Mouse (Mus musculus) midbrain, embryonic 14.5 days (tissue): ENCODE results near the gene Ndst2. TPM values are rescaled to one million over a fixed set of nuclear protein-coding genes. Genes with fewer than 3 reads are reported as not detected.
"Not testable (repeated sequence)": the region's sequence is repeated elsewhere in the genome, so short reads cannot be mapped to it uniquely, and the experiment has no call there.

ENCODE experiments used
- ATAC-seq: fragments of 200-750 bp; cut with Nextera tagmentation; 2 replicates; pipeline ENCODE4 v1.8.0; 2017; ENCODE audit warnings: moderate number of reproducible peaks, moderate library complexity; ENCODE audit not compliant: low FRiP score, low TSS enrichment
- DNase-seq: peaks from one replicate; pipeline ENCODE4 v3.0.0-alpha.2; 2015
- H3K27ac ChIP-seq: fragments of 300-500 bp; sonication (generic); replicated peaks from 2 replicates; pipeline ENCODE4 v1.5.1; 2014; ENCODE audit warnings: mild to moderate bottlenecking, low read depth, low read length, moderate library complexity
- H3K27me3 ChIP-seq: fragments of 300-500 bp; sonication (generic); 2 replicates; pipeline ENCODE4 v1.6.1; 2014; ENCODE audit warnings: low read length, control low read depth, mixed read lengths; ENCODE audit not compliant: control insufficient read depth, insufficient read depth
- H3K36me3 ChIP-seq: fragments of 300-500 bp; sonication (generic); 2 replicates; pipeline ENCODE4 v1.6.1; 2014; ENCODE audit warnings: low read length, control low read depth; ENCODE audit not compliant: control insufficient read depth, insufficient read depth
- H3K4me1 ChIP-seq: fragments of 300-500 bp; sonication (generic); 2 replicates; pipeline ENCODE4 v1.6.1; 2014; ENCODE audit warnings: mild to moderate bottlenecking, antibody characterized with exemption, low read length, control low read depth; ENCODE audit not compliant: control insufficient read depth, insufficient read depth
- H3K4me2 ChIP-seq: fragments of 300-500 bp; sonication (generic); 2 replicates; pipeline ENCODE4 v1.6.1; 2014; ENCODE audit warnings: mild to moderate bottlenecking, low read length, moderate library complexity
- H3K4me3 ChIP-seq: fragments of 300-500 bp; sonication (generic); replicated peaks from 2 replicates; pipeline ENCODE4 v1.5.1; 2014; ENCODE audit warnings: low read depth, low read length
- H3K9ac ChIP-seq: fragments of 300-500 bp; sonication (generic); replicated peaks from 2 replicates; pipeline ENCODE4 v1.6.1; 2014; ENCODE audit warnings: mild to moderate bottlenecking, low read length, moderate library complexity
- H3K9me3 ChIP-seq: fragments of 300-500 bp; sonication (generic); 2 replicates; pipeline ENCODE4 v1.6.1; 2016; ENCODE audit warnings: low read length, control low read depth, mixed read lengths; ENCODE audit not compliant: control insufficient read depth
- WGBS: fragments of 180-500 bp; shearing (Covaris S2); extraction: QIAGEN DNeasy Blood & Tissue Kit; methylation state at CpG from one replicate; pipeline ENCODE4 v1.1.7; 2014; 5-methylcytosine and 5-hydroxymethylcytosine counted together
- polyA plus RNA-seq: library from polyadenylated mRNA; unstranded; fragments of >200 nt; fragmentation: Nextera tagmentation; extraction: Ambion mirVana; gene quantifications from 2 replicates; pipeline ENCODE4 v1.2.1, GENCODE M21; 2014

Gene Ndst2
- polyA plus RNA-seq, 1 experiment from 2014 or later = 20.5 TPM

DNA sequence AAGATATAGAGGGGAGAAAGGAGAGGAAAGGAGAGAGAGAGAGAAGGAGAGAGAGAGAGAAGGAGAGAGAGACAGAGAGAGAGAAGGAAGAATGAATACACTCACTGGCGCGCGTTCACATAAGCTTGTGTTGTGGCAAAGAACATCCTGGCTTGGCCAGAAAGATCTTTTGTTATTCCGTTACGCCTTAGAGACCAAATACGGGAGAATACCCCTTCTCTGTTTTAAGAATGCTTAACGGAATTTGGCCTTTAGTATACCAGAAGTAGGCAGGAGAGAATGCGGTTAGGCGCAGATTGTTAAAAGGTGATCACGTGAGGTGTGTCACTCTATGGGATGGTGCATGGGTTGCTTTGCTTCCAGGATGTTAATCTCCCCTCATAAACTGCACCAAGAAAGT lies 26.1 kb downstream of the Ndst2 start:
- peaks cover 44% of the 10 kb centered on the region for H3K36me3 ChIP-seq
- WGBS = 6% methylated on average over 10 of the region's 10 CpGs
- ATAC-seq (no peak), DNase-seq (no peak)
- no peaks in the 10 kb centered on the region for H3K27me3 ChIP-seq
- peak overlapping the region; percentile 97 for H3K4me3 ChIP-seq
- peak overlapping the region; percentile 97 for H3K9ac ChIP-seq
- peak overlapping the region; percentile 78 for H3K4me2 ChIP-seq
- peaks cover 23% of the 10 kb centered on the region for H3K4me1 ChIP-seq
- peak overlapping the region; percentile 90 for H3K27ac ChIP-seq
- H3K9me3 ChIP-seq = no peaks in the 10 kb centered on the region

DNA sequence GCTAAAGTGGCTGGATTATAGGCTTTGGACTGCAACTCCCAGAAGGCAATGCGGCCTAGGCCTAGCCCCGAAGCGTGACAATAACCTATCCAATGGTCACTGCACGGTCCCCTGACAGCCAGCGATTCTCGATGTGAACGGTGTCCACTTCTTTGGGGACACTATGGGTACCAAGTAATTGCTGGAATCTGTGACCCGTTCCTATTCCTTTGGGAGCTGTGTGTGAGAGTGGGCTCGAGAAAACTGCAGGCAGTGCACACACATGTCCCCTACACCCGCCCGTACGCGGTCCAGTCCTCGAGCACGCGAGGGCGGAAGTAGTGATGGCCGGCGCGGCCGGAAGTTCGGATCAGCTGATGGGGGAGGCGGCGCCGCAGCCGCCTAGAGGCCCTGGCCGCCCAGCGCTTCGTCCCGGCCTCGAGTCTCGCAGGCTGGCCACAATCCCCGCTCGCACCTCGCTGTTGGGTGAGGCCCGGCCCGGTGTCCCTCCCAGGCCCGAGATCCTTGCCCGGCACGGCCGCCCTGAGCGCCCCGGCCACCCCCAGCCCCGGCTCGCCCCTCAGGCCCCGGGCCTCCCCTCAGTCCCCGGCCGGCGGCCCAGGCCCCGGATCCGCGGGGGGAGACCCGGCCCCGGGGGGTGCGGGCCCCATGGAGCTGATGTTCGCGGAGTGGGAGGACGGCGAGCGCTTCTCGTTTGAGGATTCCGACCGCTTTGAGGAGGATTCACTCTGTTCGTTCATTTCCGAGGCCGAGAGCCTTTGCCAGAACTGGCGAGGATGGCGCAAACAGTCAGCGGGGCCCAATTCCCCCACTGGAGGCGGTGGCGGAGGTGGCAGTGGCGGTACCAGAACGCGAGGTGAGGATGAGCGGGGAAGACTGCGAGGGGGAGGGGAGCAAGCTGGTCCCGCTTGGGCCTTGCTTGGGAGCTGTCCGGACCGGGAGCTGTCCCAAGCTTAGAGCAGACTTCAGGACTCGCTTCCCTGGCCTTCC lies 26.9 kb downstream of the Ndst2 start, which contains the start of gene Zswim8:
TSS of gene Zswim8 (plus strand) at position 352 of the 990 bp plus-strand sequence.
- H3K9ac ChIP-seq = peak within 1 kb of the TSS; percentile 97

DNA sequence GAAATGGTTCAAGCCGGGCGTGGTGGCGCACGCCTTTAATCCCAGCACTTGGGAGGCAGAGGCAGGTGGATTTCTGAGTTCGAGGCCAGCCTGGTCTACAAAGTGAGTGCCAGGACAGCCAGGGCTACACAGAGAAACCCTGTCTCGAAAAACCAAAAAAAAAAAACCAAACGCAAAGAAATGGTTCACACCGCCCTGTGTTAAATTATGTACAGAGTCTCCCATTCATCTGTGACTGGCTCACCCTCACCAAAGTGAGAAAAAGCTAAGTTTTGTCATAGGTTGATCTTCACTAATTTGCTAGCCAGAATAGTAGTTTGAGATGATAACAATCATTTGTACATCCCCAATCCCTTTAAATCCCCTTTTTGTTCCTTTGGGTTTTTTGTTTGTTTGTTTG lies 30.9 kb downstream of the Ndst2 start:
- H3K9me3 ChIP-seq, DNase-seq, H3K27me3 ChIP-seq, ATAC-seq: not testable (repeated sequence)
- peak overlapping the region; percentile 73 for H3K4me2 ChIP-seq
- peak overlapping the region; percentile 86 for H3K27ac ChIP-seq
- peaks cover 39% of the 10 kb centered on the region for H3K4me1 ChIP-seq
- peaks cover 14% of the 10 kb centered on the region for H3K36me3 ChIP-seq
- H3K9ac ChIP-seq = peak overlapping the region; percentile 84
- WGBS = 15% methylated on average over 7 of the region's 8 CpGs
- peak overlapping the region; percentile 73 for H3K4me3 ChIP-seq

More for the DNA sequence above, 26.9 kb downstream of the Ndst2 start, which contains the start of gene Zswim8:
- peaks cover 37% of the 10 kb centered on the region for H3K36me3 ChIP-seq
- H3K4me3 ChIP-seq = peak within 1 kb of the TSS; percentile 97
- no peaks in the 10 kb centered on the region for H3K27me3 ChIP-seq
- peak within 1 kb of the TSS; percentile 90 for H3K27ac ChIP-seq
- ATAC-seq (peak; percentile 95), DNase-seq (peak; percentile 95)
- no peaks in the 10 kb centered on the region for H3K9me3 ChIP-seq
- H3K4me2 ChIP-seq = peak within 1 kb of the TSS; percentile 78
- WGBS = under 1% methylated on average over 80 of the region's 80 CpGs
- peaks cover 23% of the 10 kb centered on the region for H3K4me1 ChIP-seq

DNA sequence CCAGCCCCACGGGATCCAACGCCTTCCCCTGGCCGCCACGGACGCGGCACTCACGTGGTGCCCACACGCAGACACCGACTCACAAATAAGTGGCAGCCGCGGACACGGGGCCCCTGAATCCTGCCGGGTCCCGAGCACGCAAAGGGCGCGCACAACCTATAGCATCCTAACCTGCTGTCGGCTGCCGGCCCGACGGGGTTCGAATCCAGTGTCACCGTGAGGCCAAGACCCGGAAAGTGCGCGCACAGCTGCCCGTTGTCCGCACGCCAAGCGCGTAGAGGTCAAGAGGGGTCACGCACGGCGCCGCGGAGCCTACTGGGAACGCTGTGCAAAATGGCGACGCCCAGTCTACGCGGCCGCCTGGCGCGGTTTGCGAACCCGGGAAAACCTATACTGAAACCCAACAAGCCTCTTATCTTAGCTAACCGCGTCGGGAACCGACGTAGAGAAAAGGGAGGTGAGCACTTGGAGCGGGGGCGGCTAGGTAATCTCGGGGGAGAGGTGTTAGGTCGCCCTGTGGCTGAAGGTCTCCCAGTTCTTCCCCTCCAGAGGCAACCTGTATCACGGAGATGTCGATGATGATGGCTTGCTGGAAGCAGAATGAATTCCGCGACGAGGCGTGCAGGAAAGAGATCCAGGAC lies 31.5 kb downstream of the Ndst2 start, which contains the start of gene Chchd1:
TSS of gene Chchd1 (plus strand) at position 266 of the 641 bp plus-strand sequence.
- ATAC-seq = peak; percentile 68
- peak within 1 kb of the TSS; percentile 84 for H3K9ac ChIP-seq
- peak within 1 kb of the TSS; percentile 86 for H3K27ac ChIP-seq
- no peaks in the 10 kb centered on the region for H3K27me3 ChIP-seq
- peaks cover 16% of the 10 kb centered on the region for H3K36me3 ChIP-seq
- no peaks in the 10 kb centered on the region for H3K9me3 ChIP-seq
- peak within 1 kb of the TSS; percentile 73 for H3K4me2 ChIP-seq
- H3K4me3 ChIP-seq = peak within 1 kb of the TSS; percentile 73
- WGBS = under 1% methylated on average over 61 of the region's 61 CpGs
- H3K4me1 ChIP-seq = peaks cover 42% of the 10 kb centered on the region
- peak; percentile 93 for DNase-seq

DNA sequence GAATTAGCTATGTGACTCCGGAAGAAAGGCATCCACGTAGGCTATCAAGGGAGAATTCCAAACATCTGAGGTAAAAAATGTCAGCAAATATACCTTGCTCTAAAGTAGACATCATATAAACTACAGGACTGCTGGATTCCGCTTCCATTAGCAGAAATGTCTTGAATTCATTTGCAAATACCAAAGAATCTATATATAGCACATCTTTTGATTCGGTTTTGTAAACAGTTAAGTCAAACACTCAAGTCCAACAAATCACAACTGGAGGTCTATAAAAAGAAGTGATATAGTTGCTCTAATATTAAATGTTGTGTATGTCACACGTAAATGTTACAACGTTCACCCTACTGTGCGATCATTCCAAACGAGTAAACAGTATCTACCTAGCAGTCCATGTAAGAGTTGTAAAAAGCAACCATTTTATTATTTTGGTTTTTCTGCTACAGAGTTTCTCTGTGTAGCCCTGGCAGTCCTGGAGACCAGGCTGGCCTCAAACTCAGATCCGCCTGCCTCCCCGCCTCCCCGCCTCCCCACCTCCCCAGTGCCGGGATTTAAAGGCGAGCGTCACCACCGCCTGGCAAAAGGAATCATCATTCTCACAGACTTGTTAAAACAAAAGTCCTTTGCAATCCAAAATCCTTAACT lies 32.1 kb downstream of the Ndst2 start:
- 18% methylated on average over 15 of the region's 15 CpGs for WGBS
- peak overlapping the region; percentile 73 for H3K4me2 ChIP-seq
- H3K9me3 ChIP-seq = no peaks in the 10 kb centered on the region
- H3K9ac ChIP-seq = peak overlapping the region; percentile 84
- H3K27ac ChIP-seq = peak overlapping the region; percentile 86
- peaks cover 16% of the 10 kb centered on the region for H3K36me3 ChIP-seq
- no peaks in the 10 kb centered on the region for H3K27me3 ChIP-seq
- peaks cover 49% of the 10 kb centered on the region for H3K4me1 ChIP-seq
- no peak for DNase-seq
- 0 out of 2 replicates have a peak, but pooled peaks have one; percentile 6 for ATAC-seq
- H3K4me3 ChIP-seq = peak overlapping the region; percentile 73

DNA sequence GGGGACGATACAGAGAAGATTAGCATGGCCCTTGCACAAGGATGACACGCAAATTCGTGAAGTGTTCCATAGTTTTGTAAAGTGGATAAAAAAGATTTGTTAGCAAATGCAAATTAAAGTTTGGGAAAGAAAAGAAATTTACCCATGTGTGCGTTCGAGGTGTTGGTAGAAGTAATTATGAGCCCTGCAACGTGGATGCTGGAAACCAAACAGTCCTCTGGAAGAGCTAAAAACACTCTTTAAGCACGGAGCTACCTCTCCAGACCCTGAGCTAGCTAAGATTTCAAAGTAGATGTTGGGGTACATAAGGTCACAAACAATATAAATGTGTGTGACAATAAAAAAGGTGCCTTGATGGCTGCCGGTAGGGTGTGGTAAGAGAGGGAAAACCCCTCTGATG lies 32.8 kb downstream of the Ndst2 start:
- no peaks in the 10 kb centered on the region for H3K27me3 ChIP-seq
- no peak overlapping the region for H3K4me3 ChIP-seq
- no peaks in the 10 kb centered on the region for H3K9me3 ChIP-seq
- ATAC-seq = no peak
- H3K9ac ChIP-seq = peak overlapping the region; percentile 84; the same call in 1 of the 2 replicates
- H3K4me1 ChIP-seq = peaks cover 55% of the 10 kb centered on the region
- peak overlapping the region; percentile 73 for H3K4me2 ChIP-seq
- H3K36me3 ChIP-seq = peaks cover 16% of the 10 kb centered on the region
- H3K27ac ChIP-seq = no peak overlapping the region
- 85% methylated on average over 8 of the region's 8 CpGs for WGBS
- DNase-seq = no peak

DNA sequence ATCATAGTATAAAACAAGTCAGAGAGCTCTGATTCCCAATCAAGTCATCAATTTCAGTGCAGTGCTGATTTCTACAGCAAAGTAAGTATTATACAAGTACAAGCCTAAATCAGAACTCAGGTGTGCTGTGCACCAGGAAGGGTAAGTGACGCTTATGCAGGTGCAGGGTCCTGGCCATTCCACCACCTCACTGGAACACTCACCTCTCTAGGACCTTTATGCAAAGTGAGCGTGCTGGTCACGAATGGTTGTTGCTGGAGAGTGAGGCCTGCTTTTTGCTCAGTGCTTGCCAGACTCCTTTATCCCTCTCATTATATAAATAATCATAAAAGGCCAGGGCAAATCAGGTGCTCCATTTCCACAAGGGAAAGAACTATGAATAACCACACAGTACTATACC lies 34.0 kb downstream of the Ndst2 start:
- DNase-seq = no peak
- Histone ChIP-seq H3K4me1 (peaks cover 61% of the 10 kb centered on the region), H3K27me3 (no peaks in the 10 kb centered on the region), H3K36me3 (peaks cover 16% of the 10 kb centered on the region), H3K4me2 (no peak overlapping the region), H3K27ac (no peak overlapping the region), H3K9ac (0 out of 2 replicates have a peak overlapping the region, but pooled peaks have one; percentile 12), H3K9me3 (no peaks in the 10 kb centered on the region), H3K4me3 (no peak overlapping the region)
- WGBS = 88% methylated on average over 3 of the region's 3 CpGs
- no peak for ATAC-seq

DNA sequence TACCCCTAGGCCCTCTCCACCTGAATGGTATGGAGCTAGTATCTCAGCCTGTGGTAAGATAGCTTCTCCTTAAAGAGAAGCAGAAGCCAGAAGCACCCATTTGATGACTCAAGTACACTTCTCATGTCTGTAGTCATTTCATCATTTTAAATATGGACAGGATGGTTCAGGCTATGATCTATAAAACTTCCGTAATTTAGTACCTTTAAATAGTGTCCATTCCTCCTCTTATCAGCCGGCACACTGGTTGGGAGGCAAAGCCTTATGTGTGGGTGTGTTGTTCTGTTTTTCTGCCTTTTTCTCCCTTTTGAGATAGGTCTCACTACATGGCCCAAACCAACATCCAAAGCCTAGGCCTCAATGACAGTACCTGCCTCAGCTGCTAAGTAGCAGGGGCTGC lies 35.8 kb downstream of the Ndst2 start:
- Histone ChIP-seq H3K36me3 (peaks cover 12% of the 10 kb centered on the region), H3K9ac (no peak overlapping the region; the same call in 1 of the 2 replicates), H3K27ac (no peak overlapping the region), H3K4me3 (no peak overlapping the region), H3K4me2 (peak overlapping the region; percentile 67), H3K27me3 (no peaks in the 10 kb centered on the region), H3K4me1 (peaks cover 62% of the 10 kb centered on the region), H3K9me3 (no peaks in the 10 kb centered on the region)
- ATAC-seq = no peak
- DNase-seq = no peak
- WGBS = 90% methylated on average over 2 of the region's 2 CpGs
